Mouse (Mus musculus): ENCODE measurements around the gene Snx18. TPM values are rescaled to one million over a fixed set of nuclear protein-coding genes. Genes with fewer than 3 reads are reported as not detected.

The Snx18 gene
- total and polyA plus RNA-seq, 3 experiments, result 8.3 to 20.4 (median 18.0) TPM

- Histone ChIP-seq H3K79me2 (replicated peaks; ENCODE audit: control insufficient read depth, insufficient read depth, low read length) (peaks cover 10% of the 10 kb centered on the region), H3K9ac (ENCODE audit: low read depth, low read length) (no peak overlapping the region), H3K27ac (no peak overlapping the region), H3K4me1 (ENCODE audit: control insufficient read depth, insufficient read depth, low read length) (peaks cover 27% of the 10 kb centered on the region), H3K36me3 (ENCODE audit: control insufficient read depth, insufficient read depth, low read length) (peaks cover 3% of the 10 kb centered on the region), H3K27me3 (ENCODE audit: control insufficient read depth, insufficient read depth, low read length) (no peaks in the 10 kb centered on the region), H3K4me3 (no peak overlapping the region)
- intact Hi-C loops (cut with DNase I), result no loop called here
- no peak for DNase-seq
- TF ChIP-seq POLR2A (IDR thresholded peaks at IDR 0.05; ENCODE audit: insufficient read depth, low read depth, low read length) (no peak), EP300 (IDR thresholded peaks at IDR 0.05; ENCODE audit: insufficient read depth, low read depth, low read length) (no peak), CTCF (IDR thresholded peaks at IDR 0.05) (no peak)
- WGBS, result 72% methylated on average over 10 of the region's 10 CpGs
Measured at GRCm38 (mm10) chr13:113597616-113598015, 20.7 kb downstream of the Snx18 start.

GRCm38 (mm10) chr13:113596821-113597541, 21.4 kb downstream of the Snx18 start:
- Histone ChIP-seq H3K4me1 (ENCODE audit: control insufficient read depth, insufficient read depth, low read length) (peaks cover 26% of the 10 kb centered on the region), H3K79me2 (replicated peaks; ENCODE audit: control insufficient read depth, insufficient read depth, low read length) (peaks cover 10% of the 10 kb centered on the region), H3K4me3 (no peak overlapping the region), H3K36me3 (ENCODE audit: control insufficient read depth, insufficient read depth, low read length) (peaks cover 3% of the 10 kb centered on the region), H3K9ac (ENCODE audit: low read depth, low read length) (no peak overlapping the region), H3K27ac (no peak overlapping the region), H3K27me3 (ENCODE audit: control insufficient read depth, insufficient read depth, low read length) (no peaks in the 10 kb centered on the region)
- DNase-seq, result no peak
- whole genome bisulfite sequencing, result 61% methylated on average over 13 of the region's 13 CpGs
- intact Hi-C loops (cut with DNase I), result no loop called here
- no peak for TF ChIP-seq EP300 (IDR thresholded peaks at IDR 0.05; ENCODE audit: insufficient read depth, low read depth, low read length)
- no peak for TF ChIP-seq CTCF (IDR thresholded peaks at IDR 0.05)
- TF ChIP-seq POLR2A (IDR thresholded peaks at IDR 0.05; ENCODE audit: insufficient read depth, low read depth, low read length), result no peak

DNA sequence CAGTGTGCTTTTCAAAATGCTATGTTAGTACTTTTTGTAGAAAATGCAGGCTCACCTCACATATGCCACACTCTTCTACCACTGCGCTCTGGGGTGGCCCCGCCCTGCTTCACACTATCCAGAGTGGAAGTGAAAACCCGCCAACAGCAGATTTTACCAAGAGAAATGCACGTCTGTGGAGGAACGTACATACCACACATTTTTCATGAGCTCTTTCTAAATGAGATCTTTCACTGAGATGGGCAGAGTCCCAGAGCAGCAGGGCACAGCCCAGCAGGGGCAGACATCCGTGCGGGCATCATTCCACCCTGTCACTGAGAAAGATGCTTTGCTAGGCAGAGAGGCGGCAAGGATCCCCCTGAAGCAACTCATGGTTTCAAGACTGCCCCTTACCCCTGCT, 22.4 kb downstream of the Snx18 start:
- no peaks in the 10 kb centered on the region for H3K27me3 ChIP-seq (ENCODE audit: control insufficient read depth, insufficient read depth, low read length)
- peaks cover 9% of the 10 kb centered on the region for H3K79me2 ChIP-seq (replicated peaks; ENCODE audit: control insufficient read depth, insufficient read depth, low read length)
- TF ChIP-seq POLR2A (IDR thresholded peaks at IDR 0.05; ENCODE audit: insufficient read depth, low read depth, low read length) (no peak), EP300 (IDR thresholded peaks at IDR 0.05; ENCODE audit: insufficient read depth, low read depth, low read length) (no peak), CTCF (IDR thresholded peaks at IDR 0.05) (no peak)
- peaks cover 8% of the 10 kb centered on the region for H3K36me3 ChIP-seq (ENCODE audit: control insufficient read depth, insufficient read depth, low read length)
- H3K27ac ChIP-seq, result no peak overlapping the region; the same call in 1 of the 2 replicates
- no peak overlapping the region for H3K4me3 ChIP-seq
- no peak overlapping the region for H3K9ac ChIP-seq (ENCODE audit: low read depth, low read length)
- no peak for DNase-seq
- intact Hi-C loops (cut with DNase I), result no loop called here
- WGBS, result 64% methylated on average over 8 of the region's 8 CpGs
- peaks cover 23% of the 10 kb centered on the region for H3K4me1 ChIP-seq (ENCODE audit: control insufficient read depth, insufficient read depth, low read length)

- peaks cover 25% of the 10 kb centered on the region for H3K4me1 ChIP-seq (ENCODE audit: control insufficient read depth, insufficient read depth, low read length)
- peaks cover 5% of the 10 kb centered on the region for H3K79me2 ChIP-seq (replicated peaks; ENCODE audit: control insufficient read depth, insufficient read depth, low read length)
- H3K9ac ChIP-seq (ENCODE audit: low read depth, low read length), result no peak overlapping the region
- no peak for DNase-seq
- no peak overlapping the region; the same call in 1 of the 2 replicates for H3K27ac ChIP-seq
- WGBS, result 61% methylated on average over 8 of the region's 8 CpGs
- intact Hi-C loops (cut with DNase I), result no loop called here
- no peaks in the 10 kb centered on the region for H3K27me3 ChIP-seq (ENCODE audit: control insufficient read depth, insufficient read depth, low read length)
- TF ChIP-seq EP300 (IDR thresholded peaks at IDR 0.05; ENCODE audit: insufficient read depth, low read depth, low read length) (no peak), POLR2A (IDR thresholded peaks at IDR 0.05; ENCODE audit: insufficient read depth, low read depth, low read length) (no peak), CTCF (IDR thresholded peaks at IDR 0.05) (no peak)
- no peak overlapping the region for H3K4me3 ChIP-seq
- H3K36me3 ChIP-seq (ENCODE audit: control insufficient read depth, insufficient read depth, low read length), result peaks cover 12% of the 10 kb centered on the region
Measured at GRCm38 (mm10) chr13:113595219-113595618, 23.1 kb downstream of the Snx18 start.

GRCm38 (mm10) chr13:113594361-113594760, 24.0 kb downstream of the Snx18 start:
- no peak for DNase-seq
- Histone ChIP-seq H3K36me3 (ENCODE audit: control insufficient read depth, insufficient read depth, low read length) (peaks cover 15% of the 10 kb centered on the region), H3K9ac (ENCODE audit: low read depth, low read length) (no peak overlapping the region), H3K4me3 (no peak overlapping the region), H3K79me2 (replicated peaks; ENCODE audit: control insufficient read depth, insufficient read depth, low read length) (peaks cover 5% of the 10 kb centered on the region), H3K27ac (no peak overlapping the region), H3K4me1 (ENCODE audit: control insufficient read depth, insufficient read depth, low read length) (peaks cover 28% of the 10 kb centered on the region), H3K27me3 (ENCODE audit: control insufficient read depth, insufficient read depth, low read length) (no peaks in the 10 kb centered on the region)
- 94% methylated on average over 12 of the region's 12 CpGs for WGBS
- intact Hi-C loops (cut with DNase I), result no loop called here
- no peak for TF ChIP-seq EP300 (IDR thresholded peaks at IDR 0.05; ENCODE audit: insufficient read depth, low read depth, low read length)
- TF ChIP-seq POLR2A (IDR thresholded peaks at IDR 0.05; ENCODE audit: insufficient read depth, low read depth, low read length), result no peak
- no peak for TF ChIP-seq CTCF (IDR thresholded peaks at IDR 0.05)

GRCm38 (mm10) chr13:113593711-113594110, 24.7 kb downstream of the Snx18 start:
- H3K79me2 ChIP-seq (replicated peaks; ENCODE audit: control insufficient read depth, insufficient read depth, low read length), result peaks cover 4% of the 10 kb centered on the region
- no peak overlapping the region for H3K9ac ChIP-seq (ENCODE audit: low read depth, low read length)
- intact Hi-C loops (cut with DNase I), result no loop called here
- H3K27ac ChIP-seq, result no peak overlapping the region
- H3K27me3 ChIP-seq (ENCODE audit: control insufficient read depth, insufficient read depth, low read length), result no peaks in the 10 kb centered on the region
- no peak for DNase-seq
- TF ChIP-seq EP300 (IDR thresholded peaks at IDR 0.05; ENCODE audit: insufficient read depth, low read depth, low read length) (no peak), CTCF (IDR thresholded peaks at IDR 0.05) (no peak), POLR2A (IDR thresholded peaks at IDR 0.05; ENCODE audit: insufficient read depth, low read depth, low read length) (no peak)
- 87% methylated on average over 17 of the region's 17 CpGs for WGBS
- peaks cover 31% of the 10 kb centered on the region for H3K4me1 ChIP-seq (ENCODE audit: control insufficient read depth, insufficient read depth, low read length)
- peaks cover 15% of the 10 kb centered on the region for H3K36me3 ChIP-seq (ENCODE audit: control insufficient read depth, insufficient read depth, low read length)
- H3K4me3 ChIP-seq, result no peak overlapping the region

Data from heart, adult 2 months (tissue).